Mouse (Mus musculus) bone marrow macrophage, adult 2 months (primary cell): ENCODE data around the gene Mef2c.

Experiments used
- CTCF ChIP-seq: IDR thresholded peaks from 2 replicates; pipeline ENCODE4 v1.5.1; 2012; ENCODE audit warnings: low read depth, mild to moderate bottlenecking, low read length, moderate library complexity
- POLR2A ChIP-seq: IDR thresholded peaks from 2 replicates; pipeline ENCODE4 v1.6.1; 2012; ENCODE audit warnings: mild to moderate bottlenecking, low read depth, low read length, borderline replicate concordance

DNA sequence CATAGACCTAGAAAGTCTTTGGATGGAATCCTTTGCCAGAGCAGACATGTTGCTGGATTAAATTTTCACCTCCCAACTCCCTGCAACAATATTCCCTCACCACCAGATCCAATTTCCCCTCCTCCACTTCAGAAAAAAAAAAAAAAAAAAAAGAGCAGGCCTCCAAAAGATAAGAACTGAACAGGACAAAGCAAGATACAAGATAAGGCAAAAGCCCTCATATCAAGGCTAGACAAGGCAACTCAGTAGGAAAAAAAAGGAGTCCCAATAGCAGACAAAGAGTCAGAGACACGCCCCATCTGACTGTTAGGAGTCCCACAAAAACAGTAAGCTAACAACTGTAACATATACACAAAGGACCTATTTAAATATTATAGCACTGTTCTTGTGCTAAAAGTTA lies 43.2 kb upstream of the Mef2c start:
- no peak for TF ChIP-seq CTCF
- no peak for TF ChIP-seq POLR2A
